Mouse (Mus musculus) neural tube, embryonic 12.5 days (tissue): ENCODE measurements around the gene Gm20388. TPM values are rescaled to one million over a fixed set of nuclear protein-coding genes. Genes with fewer than 3 reads are reported as not detected.

Experiments used
- ATAC-seq: fragments of 200-750 bp; cut with Nextera tagmentation; 2 replicates; pipeline ENCODE4 v1.8.0; 2017; ENCODE audit warnings: low read depth, mild to moderate bottlenecking, moderate TSS enrichment, moderate library complexity; ENCODE audit not compliant: low FRiP score
- H3K27ac ChIP-seq: fragments of 300-500 bp; sonication (generic); 2 replicates; pipeline ENCODE4 v1.5.1; 2016
- H3K27me3 ChIP-seq: fragments of 300-500 bp; sonication (generic); replicated peaks from 2 replicates; pipeline ENCODE4 v1.6.1; 2016; ENCODE audit warnings: mild to moderate bottlenecking
- H3K36me3 ChIP-seq: fragments of 300-500 bp; sonication (generic); 2 replicates; pipeline ENCODE4 v1.6.1; 2016; ENCODE audit warnings: mild to moderate bottlenecking
- H3K4me1 ChIP-seq: fragments of 300-500 bp; sonication (generic); 2 replicates; pipeline ENCODE4 v1.6.1; 2016
- H3K4me2 ChIP-seq: fragments of 300-500 bp; sonication (generic); replicated peaks from 2 replicates; pipeline ENCODE4 v1.6.1; 2016; ENCODE audit warnings: mild to moderate bottlenecking
- H3K4me3 ChIP-seq: fragments of 300-500 bp; sonication (generic); 2 replicates; pipeline ENCODE4 v1.5.1; 2016
- H3K9ac ChIP-seq: fragments of 300-500 bp; sonication (generic); 2 replicates; pipeline ENCODE4 v1.6.1; 2016; ENCODE audit warnings: mild to moderate bottlenecking
- H3K9me3 ChIP-seq: fragments of 300-500 bp; sonication (generic); 2 replicates; pipeline ENCODE4 v1.6.1; 2016; ENCODE audit warnings: mild to moderate bottlenecking
- WGBS: fragments of 180-500 bp; shearing (Covaris S2); methylation state at CpG from one replicate; pipeline ENCODE4 v1.1.7; 2016; 5-methylcytosine and 5-hydroxymethylcytosine counted together
- polyA plus RNA-seq: library from polyadenylated mRNA; unstranded; fragments of >200 nt; fragmentation: Nextera tagmentation; extraction: Ambion mirVana; gene quantifications from 2 replicates; pipeline ENCODE4 v1.2.1, GENCODE M21; 2016

Gene Gm20388
- polyA plus RNA-seq, 1 experiment from 2014 or later, result not detected

DNA sequence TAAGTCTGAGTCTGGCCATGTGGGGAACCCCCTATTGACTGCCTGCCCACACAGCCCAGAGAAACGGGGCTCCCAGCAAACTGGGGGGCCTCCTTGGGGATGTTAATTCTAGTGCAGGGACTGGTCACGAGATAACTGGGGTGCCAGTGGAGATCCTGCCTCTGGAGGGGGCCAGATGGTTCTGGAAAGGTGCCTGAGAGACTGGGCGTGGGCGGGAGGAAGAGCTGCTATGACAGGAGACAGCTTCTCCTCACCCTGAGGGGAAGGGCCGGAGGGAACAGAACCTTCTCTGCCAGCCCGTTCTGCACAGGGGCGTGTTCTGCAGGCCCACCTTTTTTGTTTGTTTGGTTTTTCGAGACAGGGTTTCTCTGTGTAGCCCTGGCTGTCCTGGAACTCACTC lies 2955.6 kb downstream of the Gm20388 start:
- H3K9ac ChIP-seq, result no peak overlapping the region
- H3K4me2 ChIP-seq, result no peak overlapping the region
- WGBS, result 79% methylated on average over 8 of the region's 8 CpGs
- no peak for ATAC-seq
- peaks cover 11% of the 10 kb centered on the region; the same call in 1 of the 2 replicates for H3K4me1 ChIP-seq
- H3K27ac ChIP-seq, result no peak overlapping the region
- H3K36me3 ChIP-seq, result no peaks in the 10 kb centered on the region
- H3K4me3 ChIP-seq, result no peak overlapping the region
- H3K9me3 ChIP-seq, result peaks cover 12% of the 10 kb centered on the region; the same call in 1 of the 2 replicates
- H3K27me3 ChIP-seq, result no peaks in the 10 kb centered on the region; the same call in 1 of the 2 replicates

DNA sequence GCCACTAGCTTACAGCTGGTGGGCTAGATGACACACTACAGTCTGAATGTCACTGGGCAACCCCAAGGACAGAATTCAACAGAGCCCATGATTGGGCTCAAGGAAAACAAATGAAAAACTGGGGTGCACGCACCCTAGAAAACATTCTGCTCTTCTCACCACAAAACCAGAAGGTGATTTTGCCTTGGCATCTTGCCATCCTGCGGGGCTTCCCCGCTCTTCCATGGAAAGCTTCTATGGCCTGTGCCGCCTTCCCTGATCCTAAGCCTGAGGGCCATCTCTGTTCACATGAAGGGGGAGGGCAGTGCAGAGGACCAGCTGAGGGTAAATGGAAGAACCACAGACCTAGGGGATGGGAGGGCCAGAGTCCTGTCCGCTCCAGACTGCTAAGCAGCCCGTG lies 2957.3 kb downstream of the Gm20388 start:
- H3K27ac ChIP-seq, result no peak overlapping the region
- WGBS, result 93% methylated on average over 6 of the region's 6 CpGs

DNA sequence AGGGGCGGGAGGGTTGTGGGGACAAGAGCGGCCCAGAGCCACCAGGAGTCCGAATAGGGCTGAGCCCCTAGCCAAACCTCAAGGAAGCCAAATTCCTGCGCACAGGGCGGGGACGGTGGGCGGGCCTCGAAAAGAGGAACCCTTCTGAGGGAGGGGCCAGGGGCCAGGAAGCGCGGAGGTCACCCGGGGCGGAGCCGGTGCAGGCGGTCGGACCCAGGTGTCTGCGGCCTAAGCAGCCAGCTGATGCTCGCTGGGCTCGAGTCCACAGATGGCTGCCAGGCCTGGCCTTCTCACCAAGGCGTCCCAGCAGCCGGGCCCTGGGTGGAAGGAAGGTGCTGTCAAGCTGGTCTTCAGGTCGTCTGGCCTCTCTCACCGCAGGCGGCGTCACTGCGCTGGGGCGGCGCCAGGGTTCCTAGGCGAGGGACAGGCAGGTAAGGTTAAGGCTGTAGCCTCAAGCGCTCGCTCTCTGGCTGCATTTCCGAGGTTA lies 2959.8 kb downstream of the Gm20388 start:
- 0 out of 2 replicates have a peak, but pooled peaks cover under 1% of the 10 kb centered on the region for H3K9me3 ChIP-seq
- no peak overlapping the region for H3K27ac ChIP-seq
- no peak overlapping the region for H3K4me3 ChIP-seq
- no peak for ATAC-seq
- H3K4me1 ChIP-seq, result peaks cover 8% of the 10 kb centered on the region; the same call in 1 of the 2 replicates
- H3K36me3 ChIP-seq, result no peaks in the 10 kb centered on the region
- H3K4me2 ChIP-seq, result peak overlapping the region; percentile 40
- WGBS, result 16% methylated on average over 31 of the region's 31 CpGs
- no peaks in the 10 kb centered on the region; the same call in 1 of the 2 replicates for H3K27me3 ChIP-seq
- H3K9ac ChIP-seq, result no peak overlapping the region

More for the DNA sequence above, 2957.3 kb downstream of the Gm20388 start:
- ATAC-seq, result no peak
- Histone ChIP-seq H3K4me1 (peaks cover 11% of the 10 kb centered on the region; the same call in 1 of the 2 replicates), H3K4me3 (no peak overlapping the region), H3K9ac (no peak overlapping the region), H3K9me3 (peaks cover 12% of the 10 kb centered on the region; the same call in 1 of the 2 replicates), H3K4me2 (no peak overlapping the region), H3K27me3 (no peaks in the 10 kb centered on the region; the same call in 1 of the 2 replicates), H3K36me3 (no peaks in the 10 kb centered on the region)

- H3K4me2 ChIP-seq, result no peak overlapping the region
- ATAC-seq, result no peak
- H3K36me3 ChIP-seq, result no peaks in the 10 kb centered on the region
- no peak overlapping the region for H3K9ac ChIP-seq
- H3K4me3 ChIP-seq, result no peak overlapping the region
- no peaks in the 10 kb centered on the region for H3K9me3 ChIP-seq
- peaks cover 8% of the 10 kb centered on the region; the same call in 1 of the 2 replicates for H3K4me1 ChIP-seq
- no peaks in the 10 kb centered on the region; the same call in 1 of the 2 replicates for H3K27me3 ChIP-seq
- no peak overlapping the region for H3K27ac ChIP-seq
- 77% methylated on average over 9 of the region's 9 CpGs for WGBS
These were observed 2961.0 kb downstream of the Gm20388 start for GRCm38 (mm10) chr8:122871663-122872062.

DNA sequence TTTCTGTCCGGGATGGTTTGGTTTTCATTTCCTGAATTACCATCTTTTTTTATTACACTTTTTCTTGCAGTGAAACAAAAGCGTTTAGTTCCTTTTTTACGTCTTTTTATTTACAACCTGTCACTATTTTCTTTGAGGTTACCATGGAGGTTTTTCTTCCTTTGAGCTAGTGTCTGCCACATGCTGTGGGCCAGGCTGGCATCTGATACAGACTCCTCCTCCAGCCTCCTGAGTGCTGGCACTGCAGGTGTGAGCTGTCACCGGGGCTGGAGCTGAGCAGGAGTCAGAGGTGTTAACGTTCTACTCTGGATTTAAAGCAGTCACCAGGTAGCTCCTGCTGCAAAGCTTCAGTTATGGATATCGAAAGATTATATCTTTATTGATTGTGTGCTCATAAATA lies 2962.5 kb downstream of the Gm20388 start:
- Histone ChIP-seq H3K4me2 (no peak overlapping the region), H3K36me3 (no peaks in the 10 kb centered on the region), H3K27ac (no peak overlapping the region), H3K9me3 (no peaks in the 10 kb centered on the region), H3K9ac (no peak overlapping the region), H3K27me3 (no peaks in the 10 kb centered on the region; the same call in 1 of the 2 replicates), H3K4me3 (no peak overlapping the region), H3K4me1 (peaks cover 8% of the 10 kb centered on the region; the same call in 1 of the 2 replicates)
- 27% methylated on average over 6 of the region's 6 CpGs for WGBS
- ATAC-seq, result no peak

DNA sequence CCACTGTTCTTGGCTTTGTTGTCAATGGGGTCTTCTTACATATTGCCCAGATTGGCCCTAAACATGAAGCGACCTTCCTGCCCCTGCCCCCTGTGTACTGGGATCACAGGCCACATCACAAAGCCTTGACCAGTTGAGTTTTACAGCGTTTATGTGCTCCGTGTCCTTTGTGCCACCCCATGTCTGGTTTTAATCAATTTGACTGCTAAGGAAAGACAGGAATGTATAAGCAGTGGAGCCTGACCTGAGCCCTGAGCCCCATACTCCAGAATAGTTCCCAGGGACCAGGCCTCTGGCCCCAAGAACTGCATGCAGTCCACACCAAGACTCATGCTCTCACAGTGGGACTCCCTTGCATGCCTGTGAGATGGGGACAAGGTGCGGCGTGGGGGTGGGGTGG lies 2964.5 kb downstream of the Gm20388 start:
- WGBS, result 67% methylated on average over 5 of the region's 5 CpGs
- Histone ChIP-seq H3K27ac (no peak overlapping the region), H3K27me3 (no peaks in the 10 kb centered on the region), H3K4me2 (no peak overlapping the region), H3K4me1 (peaks cover 12% of the 10 kb centered on the region), H3K9ac (no peak overlapping the region), H3K36me3 (no peaks in the 10 kb centered on the region), H3K4me3 (no peak overlapping the region), H3K9me3 (no peaks in the 10 kb centered on the region)
- no peak for ATAC-seq

GRCm38 (mm10) chr8:122878231-122878630 lies 2967.6 kb downstream of the Gm20388 start:
- ATAC-seq, result no peak
- Histone ChIP-seq H3K9me3 (no peaks in the 10 kb centered on the region), H3K9ac (no peak overlapping the region), H3K27ac (no peak overlapping the region), H3K36me3 (peaks cover 14% of the 10 kb centered on the region), H3K4me3 (no peak overlapping the region), H3K4me1 (peaks cover 9% of the 10 kb centered on the region), H3K4me2 (no peak overlapping the region), H3K27me3 (no peaks in the 10 kb centered on the region)
- WGBS, result 91% methylated on average over 3 of the region's 3 CpGs

GRCm38 (mm10) chr8:122880302-122880701 lies 2969.7 kb downstream of the Gm20388 start:
- Histone ChIP-seq H3K4me3 (no peak overlapping the region), H3K4me2 (no peak overlapping the region), H3K27ac (no peak overlapping the region), H3K9me3 (no peaks in the 10 kb centered on the region), H3K9ac (no peak overlapping the region), H3K27me3 (no peaks in the 10 kb centered on the region), H3K36me3 (peaks cover 34% of the 10 kb centered on the region), H3K4me1 (peaks cover 9% of the 10 kb centered on the region)
- 31% methylated on average over 3 of the region's 3 CpGs for WGBS
- ATAC-seq, result no peak

- no peak overlapping the region for H3K4me2 ChIP-seq
- no peaks in the 10 kb centered on the region for H3K9me3 ChIP-seq
- WGBS, result 90% methylated on average over 10 of the region's 10 CpGs
- no peak overlapping the region for H3K4me3 ChIP-seq
- H3K27ac ChIP-seq, result no peak overlapping the region
- peaks cover 9% of the 10 kb centered on the region for H3K4me1 ChIP-seq
- H3K36me3 ChIP-seq, result peaks cover 67% of the 10 kb centered on the region
- no peak overlapping the region for H3K9ac ChIP-seq
- no peaks in the 10 kb centered on the region for H3K27me3 ChIP-seq
- no peak for ATAC-seq
These were observed 2973.0 kb downstream of the Gm20388 start for GRCm38 (mm10) chr8:122883671-122884070.

DNA sequence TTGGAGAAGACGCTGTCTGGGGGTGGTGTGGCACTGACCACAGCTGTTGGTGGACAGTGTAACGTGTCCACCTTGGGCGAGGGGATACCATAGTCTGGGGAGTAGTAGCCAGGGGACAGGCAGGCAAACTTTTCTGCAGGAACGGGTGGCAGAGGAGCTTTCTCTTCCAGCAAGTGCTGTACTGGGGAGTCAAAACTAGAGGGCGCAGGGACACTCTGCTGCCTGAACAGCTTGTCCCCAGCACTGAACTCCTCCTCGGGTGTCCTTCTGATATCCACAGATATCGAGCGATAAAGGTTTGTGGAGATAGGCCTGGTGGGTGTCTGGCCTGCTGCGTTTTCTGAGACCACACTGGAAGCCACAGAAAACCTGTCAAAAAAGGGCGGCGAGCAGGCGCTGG lies 2980.8 kb downstream of the Gm20388 start:
- no peaks in the 10 kb centered on the region for H3K4me1 ChIP-seq
- no peak overlapping the region for H3K4me3 ChIP-seq
- no peak overlapping the region for H3K27ac ChIP-seq
- H3K9me3 ChIP-seq, result no peaks in the 10 kb centered on the region
- H3K9ac ChIP-seq, result no peak overlapping the region
- H3K4me2 ChIP-seq, result no peak overlapping the region
- peaks cover 98% of the 10 kb centered on the region for H3K36me3 ChIP-seq
- H3K27me3 ChIP-seq, result no peaks in the 10 kb centered on the region
- ATAC-seq, result no peak
- WGBS, result 92% methylated on average over 12 of the region's 12 CpGs

GRCm38 (mm10) chr8:122893451-122893850 lies 2982.8 kb downstream of the Gm20388 start:
- Histone ChIP-seq H3K4me2 (no peak overlapping the region), H3K4me1 (no peaks in the 10 kb centered on the region), H3K27ac (no peak overlapping the region), H3K9me3 (no peaks in the 10 kb centered on the region), H3K9ac (no peak overlapping the region), H3K27me3 (no peaks in the 10 kb centered on the region), H3K4me3 (no peak overlapping the region), H3K36me3 (peaks cover 97% of the 10 kb centered on the region)
- 92% methylated on average over 12 of the region's 12 CpGs for whole genome bisulfite sequencing
- ATAC-seq, result no peak

GRCm38 (mm10) chr8:122896317-122896716 lies 2985.7 kb downstream of the Gm20388 start:
- Histone ChIP-seq H3K4me3 (no peak overlapping the region), H3K9ac (no peak overlapping the region), H3K27ac (no peak overlapping the region), H3K36me3 (peaks cover 86% of the 10 kb centered on the region), H3K27me3 (no peaks in the 10 kb centered on the region), H3K9me3 (no peaks in the 10 kb centered on the region), H3K4me1 (no peaks in the 10 kb centered on the region), H3K4me2 (no peak overlapping the region)
- WGBS, result 97% methylated on average over 11 of the region's 11 CpGs
- no peak for ATAC-seq

GRCm38 (mm10) chr8:122897200-122897599 lies 2986.6 kb downstream of the Gm20388 start:
- no peak overlapping the region for H3K4me2 ChIP-seq
- no peak overlapping the region for H3K9ac ChIP-seq
- H3K4me3 ChIP-seq, result no peak overlapping the region
- H3K27ac ChIP-seq, result no peak overlapping the region
- no peaks in the 10 kb centered on the region for H3K4me1 ChIP-seq
- H3K27me3 ChIP-seq, result no peaks in the 10 kb centered on the region
- peaks cover 77% of the 10 kb centered on the region for H3K36me3 ChIP-seq
- 94% methylated on average over 8 of the region's 8 CpGs for WGBS
- no peak for ATAC-seq
- no peaks in the 10 kb centered on the region for H3K9me3 ChIP-seq
